Mouse (Mus musculus): ENCODE results near the gene Foxo3. TPM values are rescaled to one million over a fixed set of nuclear protein-coding genes. Genes with fewer than 3 reads are reported as not detected.
A peak's percentile ranks its signal among the peaks of the same experiment; 100 is the strongest.

Foxo3 gene
- polyA plus RNA-seq, 1 experiment: 99.0 TPM

- no peak for TF ChIP-seq GATA1 (IDR thresholded peaks at IDR 0.05; ENCODE audit: low read length)
Observed at GRCm38 (mm10) chr10:42267811-42268545, 8.6 kb downstream of the Foxo3 start.

DNA sequence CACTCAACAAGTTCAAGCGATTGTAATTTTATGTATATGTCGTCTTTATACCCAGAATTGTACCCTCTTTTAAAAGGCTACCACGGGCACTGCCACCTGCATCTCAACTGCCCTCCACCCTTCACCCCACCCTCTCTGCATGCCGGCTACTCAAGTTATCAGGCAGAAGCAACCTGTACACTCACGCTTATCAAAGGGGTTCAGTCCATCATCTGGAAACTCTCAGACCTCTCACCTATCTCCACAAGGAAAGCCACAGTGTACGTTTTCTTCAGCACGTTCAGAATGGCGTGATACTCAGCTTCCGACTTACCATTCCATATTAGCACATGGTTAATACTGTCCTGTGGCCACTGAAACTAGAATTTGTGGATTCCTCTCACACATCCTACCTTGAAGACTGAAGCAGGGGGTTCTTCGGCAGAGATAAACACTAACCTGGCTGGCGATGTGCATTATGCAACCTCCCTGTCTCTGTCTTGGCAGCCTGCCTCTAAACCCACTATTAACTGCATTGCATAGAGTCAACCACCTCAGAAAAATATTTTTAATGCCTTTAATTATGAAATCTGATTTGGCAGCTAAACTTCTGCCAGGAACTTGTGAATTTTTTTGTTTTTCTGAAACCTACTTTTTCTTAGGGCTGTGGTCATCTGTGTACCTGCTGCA, 11.4 kb downstream of the Foxo3 start:
- peak; percentile 80 for TF ChIP-seq GATA1 (IDR thresholded peaks at IDR 0.05; ENCODE audit: low read length)

DNA sequence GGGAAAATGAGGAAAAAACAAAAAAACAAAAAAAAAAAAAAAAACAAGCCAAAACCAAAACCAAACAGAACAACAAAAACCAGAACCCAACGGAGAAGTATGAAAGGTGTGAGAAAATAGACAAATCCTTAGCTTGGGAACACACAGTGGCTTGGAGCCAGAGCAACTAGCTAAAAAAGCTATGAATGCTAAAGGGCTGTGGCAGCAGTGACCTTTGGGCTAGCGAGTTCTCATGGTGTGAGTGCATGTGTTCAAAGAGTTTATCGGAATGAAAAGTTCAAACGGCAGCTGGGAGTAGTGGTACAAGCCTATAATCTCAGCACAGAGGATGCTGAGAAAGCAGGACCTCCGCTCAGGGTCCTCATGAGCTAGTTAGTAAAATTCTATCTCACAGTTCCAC, 12.4 kb downstream of the Foxo3 start:
- no peak for TF ChIP-seq GATA1 (IDR thresholded peaks at IDR 0.05; ENCODE audit: low read length)

DNA sequence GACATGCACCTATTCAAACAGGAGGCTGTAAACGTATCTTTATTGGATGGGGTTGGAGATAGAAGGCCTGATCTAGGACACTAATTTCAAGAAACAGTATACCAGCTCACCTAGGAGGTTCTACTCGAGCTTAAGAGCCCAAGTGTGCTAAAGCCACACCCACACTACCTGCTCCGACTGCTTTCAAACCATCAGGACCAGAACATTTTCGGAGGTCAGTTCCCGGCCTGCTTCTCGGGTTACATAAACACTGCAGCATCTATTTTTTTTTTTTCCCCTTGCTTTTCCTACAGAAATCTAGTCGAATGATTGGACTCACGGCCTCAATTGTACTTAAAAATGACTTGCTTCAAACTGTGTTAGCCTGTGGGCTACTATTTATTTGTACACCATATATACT, 12.9 kb downstream of the Foxo3 start:
- no peak for TF ChIP-seq GATA1 (IDR thresholded peaks at IDR 0.05; ENCODE audit: low read length)

DNA sequence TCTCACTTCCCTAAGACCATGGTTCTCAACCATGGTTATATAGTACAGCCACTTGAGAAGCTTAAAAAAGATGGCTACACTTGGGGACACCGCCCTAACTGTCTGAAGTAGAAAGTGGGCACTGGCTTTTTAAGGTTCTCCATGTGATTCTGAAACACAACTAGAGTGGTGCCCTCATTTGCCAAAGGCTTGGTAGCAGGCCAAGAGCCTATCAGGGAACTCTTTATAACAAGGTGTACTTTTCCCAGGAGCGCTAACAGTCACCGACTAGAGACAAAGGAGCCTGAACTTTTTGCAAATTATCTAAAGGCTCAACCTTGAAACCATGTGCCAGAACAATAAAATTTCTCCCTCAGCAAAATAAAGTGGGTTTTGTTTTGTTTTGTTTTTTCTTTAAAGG, 14.5 kb downstream of the Foxo3 start:
- no peak for TF ChIP-seq GATA1 (IDR thresholded peaks at IDR 0.05; ENCODE audit: low read length)

- TF ChIP-seq GATA1 (IDR thresholded peaks at IDR 0.05; ENCODE audit: low read length): no peak
Observed at GRCm38 (mm10) chr10:42261103-42261502, 15.5 kb downstream of the Foxo3 start.

DNA sequence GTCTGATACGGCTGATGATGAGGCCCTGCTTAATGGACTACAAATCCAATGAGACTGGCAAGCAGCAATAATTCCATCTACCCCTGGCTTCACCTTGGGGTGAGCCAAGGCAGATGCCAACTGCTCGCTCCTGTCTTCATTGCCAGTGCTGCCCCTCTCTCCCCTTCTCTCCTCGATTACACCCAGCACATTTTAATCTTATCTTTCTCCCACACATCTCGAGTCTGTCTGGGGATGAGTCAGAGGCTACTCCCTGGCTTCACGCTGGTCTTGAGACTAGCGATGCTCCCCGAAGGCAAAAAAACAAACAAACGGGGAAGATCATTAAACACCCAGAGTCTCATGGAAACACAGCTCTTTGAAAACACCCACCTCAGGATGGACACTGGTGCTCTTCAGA, 16.0 kb downstream of the Foxo3 start:
- TF ChIP-seq GATA1 (IDR thresholded peaks at IDR 0.05; ENCODE audit: low read length): no peak

DNA sequence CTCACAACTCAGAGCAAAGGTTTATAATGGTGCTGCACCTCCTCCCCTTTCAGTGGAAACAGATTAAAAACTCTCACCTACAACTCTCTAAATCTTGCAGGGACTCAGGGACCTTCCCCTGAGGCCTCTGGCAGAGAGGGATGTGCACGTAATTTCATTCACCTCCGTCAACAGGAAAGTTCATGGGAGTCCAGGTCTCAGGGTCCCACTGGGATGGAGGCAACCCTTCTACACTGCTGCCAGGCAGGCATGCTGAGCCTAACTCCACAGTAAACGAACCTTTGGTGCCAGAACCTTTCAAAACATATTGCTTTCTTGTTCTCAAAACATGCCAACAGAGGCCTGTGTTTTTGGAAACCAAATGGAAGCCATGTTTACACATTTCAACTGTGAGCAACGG, 17.0 kb downstream of the Foxo3 start:
- no peak for TF ChIP-seq GATA1 (IDR thresholded peaks at IDR 0.05; ENCODE audit: low read length)

GRCm38 (mm10) chr10:42257985-42258384, 18.6 kb downstream of the Foxo3 start:
- no peak for TF ChIP-seq GATA1 (IDR thresholded peaks at IDR 0.05; ENCODE audit: low read length)

GRCm38 (mm10) chr10:42254788-42255187, 21.8 kb downstream of the Foxo3 start:
- TF ChIP-seq GATA1 (IDR thresholded peaks at IDR 0.05; ENCODE audit: low read length): no peak

DNA sequence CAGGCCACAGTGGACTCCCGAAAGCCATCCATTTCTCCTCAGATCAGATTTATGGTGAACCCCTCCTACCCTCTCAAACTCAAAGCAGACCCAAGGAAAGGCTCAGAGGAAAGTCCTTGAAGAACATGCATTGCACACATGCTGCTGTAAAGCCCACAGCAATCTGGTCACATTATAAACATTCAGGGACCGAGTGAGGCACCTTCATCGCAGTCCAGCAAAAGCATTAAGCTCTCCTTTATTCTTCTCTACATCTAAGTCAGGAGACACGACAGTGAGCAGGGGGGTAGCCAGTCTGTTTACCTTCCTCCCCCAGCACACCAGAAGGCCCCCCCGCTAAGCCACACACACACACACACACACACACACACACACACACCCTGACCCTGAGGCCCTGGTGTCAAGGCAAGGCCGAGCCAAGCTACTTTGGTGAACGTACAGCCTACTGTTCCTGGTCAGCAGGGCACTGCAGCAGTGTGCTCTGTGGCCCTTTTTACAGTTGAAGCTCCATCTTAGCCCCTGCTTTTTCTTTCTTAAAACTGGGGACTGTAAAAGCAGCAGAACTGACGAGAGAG, 24.7 kb downstream of the Foxo3 start:
- no peak for TF ChIP-seq GATA1 (IDR thresholded peaks at IDR 0.05; ENCODE audit: low read length)

DNA sequence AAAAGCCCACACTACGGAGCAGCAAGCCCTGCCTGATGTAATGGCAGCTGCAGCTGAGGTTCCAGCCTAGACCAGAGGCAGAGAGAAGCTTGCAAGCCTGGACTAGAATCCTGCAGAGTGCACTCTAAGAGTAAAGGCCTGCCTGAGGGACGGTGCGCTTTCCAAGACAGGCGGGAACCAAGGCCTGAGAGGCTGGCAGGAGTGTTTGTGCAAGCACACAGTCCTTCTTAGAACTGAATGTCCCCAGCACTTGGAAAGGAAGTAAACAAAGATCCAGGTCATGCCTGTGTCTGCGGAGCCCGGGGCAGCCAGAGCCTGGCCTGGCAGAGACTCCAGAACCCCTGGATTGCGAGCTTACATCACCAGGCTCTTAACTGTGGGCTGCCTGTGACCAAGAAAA, 25.4 kb downstream of the Foxo3 start:
- no peak for TF ChIP-seq GATA1 (IDR thresholded peaks at IDR 0.05; ENCODE audit: low read length)

GRCm38 (mm10) chr10:42249965-42250364, 26.6 kb downstream of the Foxo3 start:
- TF ChIP-seq GATA1 (IDR thresholded peaks at IDR 0.05; ENCODE audit: low read length): peak; percentile 29

DNA sequence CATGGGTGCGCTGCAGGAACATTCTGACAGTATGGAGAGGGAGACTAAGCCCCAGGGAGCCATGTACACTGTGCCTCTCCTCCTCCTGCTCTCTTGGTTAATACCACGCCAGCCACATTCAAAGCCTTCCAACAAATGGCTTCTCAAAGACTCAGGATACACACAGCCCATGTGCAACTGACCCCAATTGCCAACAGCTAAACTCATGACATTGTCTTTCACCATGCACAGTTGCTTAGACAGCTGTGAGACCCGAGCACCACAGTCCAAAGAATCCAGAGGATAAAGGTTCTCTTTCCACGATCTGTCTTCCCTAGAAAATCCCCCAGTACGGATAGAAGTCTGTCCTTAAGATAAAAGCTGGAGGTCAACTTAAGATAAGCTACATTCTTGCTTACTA, 27.9 kb downstream of the Foxo3 start:
- TF ChIP-seq GATA1 (IDR thresholded peaks at IDR 0.05; ENCODE audit: low read length): no peak

- no peak for TF ChIP-seq GATA1 (IDR thresholded peaks at IDR 0.05; ENCODE audit: low read length)
Observed at GRCm38 (mm10) chr10:42248156-42248555, 28.4 kb downstream of the Foxo3 start.

DNA sequence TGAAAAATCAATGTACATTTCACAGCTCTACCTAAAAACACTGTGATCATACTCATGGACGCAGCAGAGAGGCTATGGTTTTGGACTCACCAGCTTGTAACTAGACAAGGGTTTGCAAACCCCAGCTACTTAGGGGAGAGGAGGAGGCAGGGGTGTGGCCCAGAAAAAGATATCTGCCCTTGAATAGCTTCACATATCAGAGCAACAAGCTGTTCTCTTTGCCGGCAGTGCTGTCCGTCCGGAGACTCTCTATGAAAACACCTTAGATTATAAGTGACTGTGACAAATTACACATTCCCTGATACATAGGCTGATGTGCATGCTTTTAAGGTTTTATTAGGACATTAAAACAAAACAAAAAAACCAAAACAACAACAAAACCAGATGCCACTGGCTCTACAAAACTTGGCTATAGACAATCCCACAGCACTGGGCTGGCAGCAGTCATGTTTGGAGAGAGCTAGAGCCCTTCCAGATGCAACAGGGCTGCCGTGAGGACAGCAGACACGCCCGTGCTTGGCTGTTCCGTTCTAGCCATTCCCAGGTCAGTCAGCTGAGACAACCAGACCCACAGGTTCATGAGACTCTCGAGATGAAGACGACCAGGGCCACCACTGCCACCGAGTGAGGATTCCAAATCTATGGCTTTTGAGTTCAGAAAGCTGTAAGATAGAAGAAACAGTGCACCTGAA, 29.3 kb downstream of the Foxo3 start:
- TF ChIP-seq GATA1 (IDR thresholded peaks at IDR 0.05; ENCODE audit: low read length): no peak
